Mouse (Mus musculus): ENCODE results near the gene Mif.

GRCm38 (mm10) chr10:75822443-75822842 is 37.6 kb downstream of the Mif start, which contains the start of gene Gstt4:
- TF ChIP-seq HCFC1 (IDR thresholded peaks at IDR 0.05; ENCODE audit: low read depth, low read length) (no peak), POLR2AphosphoS2 (IDR thresholded peaks at IDR 0.05; ENCODE audit: low read depth, low read length) (no peak), CTCF (conservative IDR thresholded peaks at IDR 0.05 in 1 of 2, IDR thresholded peaks at IDR 0.05 in 1 of 2; ENCODE audit: low read depth in 2 of 2, low read length in 2 of 2) (no peak)
